Mouse (Mus musculus): ENCODE data around the gene Ric1. TPM values are rescaled to one million over a fixed set of nuclear protein-coding genes. Genes with fewer than 3 reads are reported as not detected.

Ric1 gene
- total RNA-seq, 1 experiment: 30.7 TPM

DNA sequence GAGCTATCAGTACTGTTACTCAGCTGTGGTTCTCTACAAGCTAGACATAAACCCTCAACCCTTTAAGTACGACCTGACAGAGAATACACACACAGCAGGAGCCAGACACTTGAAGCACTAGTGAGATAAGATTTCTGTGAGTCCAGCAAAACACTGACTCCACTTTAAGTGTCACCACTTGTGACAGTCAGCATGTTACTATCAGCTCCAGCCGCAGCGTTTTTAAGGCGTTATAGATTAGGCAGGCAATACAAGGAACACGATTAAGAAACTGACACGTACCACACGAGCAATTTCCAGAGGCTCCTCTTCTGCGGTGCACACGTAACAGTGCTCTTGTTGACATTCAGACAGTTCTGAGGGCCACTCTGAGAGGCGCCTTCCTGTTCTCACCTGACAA, 88.8 kb downstream of the Ric1 start:
- Histone ChIP-seq H3K4me3 (ENCODE audit: insufficient read depth in 1 of 2, low read depth in 1 of 2, low read length in 2 of 2, poor library complexity in 1 of 2, severe bottlenecking in 1 of 2) (no peak overlapping the region), H3K9ac (ENCODE audit: insufficient read depth, low read depth, low read length, poor library complexity, severe bottlenecking) (no peak overlapping the region), H3K4me1 (ENCODE audit: control insufficient read depth in 2 of 2, insufficient read depth in 2 of 2, low read length in 2 of 2, poor library complexity in 1 of 2) (peaks cover 0 to 1% of the 10 kb centered on the region in 2 experiments; a peak in 1 of 4 replicates), H3K27ac (ENCODE audit: insufficient read depth, low read depth, low read length, poor library complexity, severe bottlenecking) (no peak overlapping the region), H3K36me3 (ENCODE audit: control insufficient read depth, insufficient read depth, low read length, poor library complexity, severe bottlenecking) (peaks cover 18% of the 10 kb centered on the region), H3K9me3 (ENCODE audit: control insufficient read depth, insufficient read depth, low read depth, low read length) (no peaks in the 10 kb centered on the region; the same call in 1 of the 2 replicates)
- TF ChIP-seq CHD2 (IDR thresholded peaks at IDR 0.05; ENCODE audit: low read depth, low read length) (no peak), HCFC1 (IDR thresholded peaks at IDR 0.05; ENCODE audit: borderline replicate concordance, insufficient read depth, low read length) (no peak), ZNF384 (IDR thresholded peaks at IDR 0.05; ENCODE audit: low read depth, low read length) (no peak), MAFK (IDR thresholded peaks at IDR 0.05; ENCODE audit: insufficient read depth, low read depth, low read length) (no peak), ZC3H11A (IDR thresholded peaks at IDR 0.05; ENCODE audit: borderline replicate concordance, low read depth, low read length) (no peak)
- in situ Hi-C loops (cut with MboI; ENCODE audit: low sequenced_read_pairs in 2 of 2, unreplicated experiment in 2 of 2): no loop called here
- no peak for DNase-seq (ENCODE audit: low read depth, low spot score)

DNA sequence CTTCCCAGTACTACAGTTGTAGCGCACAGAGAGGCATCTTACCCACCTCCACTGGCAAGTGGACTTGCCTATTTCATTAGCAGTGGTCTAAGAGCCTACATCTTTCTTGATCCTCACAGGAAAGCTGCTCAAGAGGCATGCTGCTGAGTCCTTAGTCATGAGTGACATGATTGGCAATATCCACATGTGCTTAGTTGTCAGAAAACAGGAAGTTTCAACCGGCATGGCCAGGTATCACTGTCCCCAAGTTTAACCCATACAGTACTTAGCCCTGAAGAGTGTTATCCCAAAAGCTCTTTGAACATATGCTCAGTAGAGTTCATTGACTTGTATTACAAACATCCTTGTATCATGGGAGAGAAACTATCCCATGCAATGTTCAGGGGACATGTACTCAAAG, 90.0 kb downstream of the Ric1 start:
- no peaks in the 10 kb centered on the region; the same call in 1 of the 2 replicates for H3K9me3 ChIP-seq (ENCODE audit: control insufficient read depth, insufficient read depth, low read depth, low read length)
- H3K27ac ChIP-seq (ENCODE audit: insufficient read depth, low read depth, low read length, poor library complexity, severe bottlenecking): no peak overlapping the region
- DNase-seq (ENCODE audit: low read depth, low spot score): no peak
- H3K36me3 ChIP-seq (ENCODE audit: control insufficient read depth, insufficient read depth, low read length, poor library complexity, severe bottlenecking): peaks cover 21% of the 10 kb centered on the region
- in situ Hi-C loops (cut with MboI; ENCODE audit: low sequenced_read_pairs in 2 of 2, unreplicated experiment in 2 of 2): no loop called here
- peaks cover 0 to 1% of the 10 kb centered on the region in 2 experiments; a peak in 1 of 4 replicates for H3K4me1 ChIP-seq (ENCODE audit: control insufficient read depth in 2 of 2, insufficient read depth in 2 of 2, low read length in 2 of 2, poor library complexity in 1 of 2)
- TF ChIP-seq ZC3H11A (IDR thresholded peaks at IDR 0.05; ENCODE audit: borderline replicate concordance, low read depth, low read length): no peak
- no peak for TF ChIP-seq MAFK (IDR thresholded peaks at IDR 0.05; ENCODE audit: insufficient read depth, low read depth, low read length)
- no peak for TF ChIP-seq ZNF384 (IDR thresholded peaks at IDR 0.05; ENCODE audit: low read depth, low read length)
- TF ChIP-seq HCFC1 (IDR thresholded peaks at IDR 0.05; ENCODE audit: borderline replicate concordance, insufficient read depth, low read length): no peak
- TF ChIP-seq CHD2 (IDR thresholded peaks at IDR 0.05; ENCODE audit: low read depth, low read length): no peak
- no peak overlapping the region for H3K9ac ChIP-seq (ENCODE audit: insufficient read depth, low read depth, low read length, poor library complexity, severe bottlenecking)
- no peak overlapping the region for H3K4me3 ChIP-seq (ENCODE audit: insufficient read depth in 1 of 2, low read depth in 1 of 2, low read length in 2 of 2, poor library complexity in 1 of 2, severe bottlenecking in 1 of 2)

- in situ Hi-C loops (cut with MboI; ENCODE audit: low sequenced_read_pairs in 2 of 2, unreplicated experiment in 2 of 2): no loop called here
- Histone ChIP-seq H3K4me1 (ENCODE audit: control insufficient read depth in 2 of 2, insufficient read depth in 2 of 2, low read length in 2 of 2, poor library complexity in 1 of 2) (peaks cover 0 to 11% of the 10 kb centered on the region in 2 experiments; a peak in 2 of 4 replicates), H3K4me3 (ENCODE audit: insufficient read depth in 1 of 2, low read depth in 1 of 2, low read length in 2 of 2, poor library complexity in 1 of 2, severe bottlenecking in 1 of 2) (no peak overlapping the region), H3K9ac (ENCODE audit: insufficient read depth, low read depth, low read length, poor library complexity, severe bottlenecking) (no peak overlapping the region), H3K36me3 (ENCODE audit: control insufficient read depth, insufficient read depth, low read length, poor library complexity, severe bottlenecking) (peaks cover 18% of the 10 kb centered on the region), H3K27ac (ENCODE audit: insufficient read depth, low read depth, low read length, poor library complexity, severe bottlenecking) (no peak overlapping the region; the same call in 1 of the 2 replicates), H3K9me3 (ENCODE audit: control insufficient read depth, insufficient read depth, low read depth, low read length) (no peaks in the 10 kb centered on the region)
- TF ChIP-seq MAFK (IDR thresholded peaks at IDR 0.05; ENCODE audit: insufficient read depth, low read depth, low read length) (no peak), HCFC1 (IDR thresholded peaks at IDR 0.05; ENCODE audit: borderline replicate concordance, insufficient read depth, low read length) (no peak), ZC3H11A (IDR thresholded peaks at IDR 0.05; ENCODE audit: borderline replicate concordance, low read depth, low read length) (no peak), CHD2 (IDR thresholded peaks at IDR 0.05; ENCODE audit: low read depth, low read length) (no peak), ZNF384 (IDR thresholded peaks at IDR 0.05; ENCODE audit: low read depth, low read length) (no peak)
- no peak for DNase-seq (ENCODE audit: low read depth, low spot score)
These were observed 119.0 kb downstream of the Ric1 start for GRCm38 (mm10) chr19:29641055-29641454.

GRCm38 (mm10) chr19:29641510-29641909, 119.4 kb downstream of the Ric1 start:
- Histone ChIP-seq H3K27ac (ENCODE audit: insufficient read depth, low read depth, low read length, poor library complexity, severe bottlenecking) (peak overlapping the region; percentile 53), H3K9ac (ENCODE audit: insufficient read depth, low read depth, low read length, poor library complexity, severe bottlenecking) (no peak overlapping the region), H3K4me3 (ENCODE audit: insufficient read depth in 1 of 2, low read depth in 1 of 2, low read length in 2 of 2, poor library complexity in 1 of 2, severe bottlenecking in 1 of 2) (no peak overlapping the region), H3K4me1 (ENCODE audit: control insufficient read depth in 2 of 2, insufficient read depth in 2 of 2, low read length in 2 of 2, poor library complexity in 1 of 2) (peaks cover 0 to 11% of the 10 kb centered on the region in 2 experiments; a peak in 2 of 4 replicates), H3K36me3 (ENCODE audit: control insufficient read depth, insufficient read depth, low read length, poor library complexity, severe bottlenecking) (peaks cover 19% of the 10 kb centered on the region), H3K9me3 (ENCODE audit: control insufficient read depth, insufficient read depth, low read depth, low read length) (no peaks in the 10 kb centered on the region)
- in situ Hi-C loops (cut with MboI; ENCODE audit: low sequenced_read_pairs in 2 of 2, unreplicated experiment in 2 of 2): no loop called here
- no peak for TF ChIP-seq MAFK (IDR thresholded peaks at IDR 0.05; ENCODE audit: insufficient read depth, low read depth, low read length)
- no peak for TF ChIP-seq HCFC1 (IDR thresholded peaks at IDR 0.05; ENCODE audit: borderline replicate concordance, insufficient read depth, low read length)
- TF ChIP-seq ZNF384 (IDR thresholded peaks at IDR 0.05; ENCODE audit: low read depth, low read length): no peak
- no peak for TF ChIP-seq ZC3H11A (IDR thresholded peaks at IDR 0.05; ENCODE audit: borderline replicate concordance, low read depth, low read length)
- no peak for TF ChIP-seq CHD2 (IDR thresholded peaks at IDR 0.05; ENCODE audit: low read depth, low read length)
- DNase-seq (ENCODE audit: low read depth, low spot score): no peak

All from ES-E14 (cell line).